Mouse (Mus musculus) forebrain, embryonic 14.5 days (tissue): ENCODE measurements around the gene Gls2. TPM values are rescaled to one million over a fixed set of nuclear protein-coding genes. Genes with fewer than 3 reads are reported as not detected.
"Not testable (repeated sequence)": the region's sequence is repeated elsewhere in the genome, so short reads cannot be mapped to it uniquely, and the experiment has no call there.

ENCODE experiments used
- ATAC-seq: fragments of 200-750 bp; cut with Nextera tagmentation; 2 replicates; pipeline ENCODE4 v1.8.0; 2017; ENCODE audit warnings: mild to moderate bottlenecking, moderate library complexity
- DNase-seq: peaks from one replicate; pipeline ENCODE4 v3.0.0-alpha.2; 2015; ENCODE audit warnings: low spot score
- H3K27ac ChIP-seq: fragments of 300-500 bp; sonication (generic); 2 replicates; pipeline ENCODE4 v1.5.1; 2014; ENCODE audit warnings: low read depth, mild to moderate bottlenecking, control low read depth, low read length, moderate library complexity
- H3K27me3 ChIP-seq: fragments of 300-500 bp; sonication (generic); replicated peaks from 2 replicates; pipeline ENCODE4 v1.6.1; 2014; ENCODE audit warnings: low read length, control low read depth, mixed read lengths; ENCODE audit not compliant: control insufficient read depth, insufficient read depth
- H3K36me3 ChIP-seq: fragments of 300-500 bp; sonication (generic); 2 replicates; pipeline ENCODE4 v1.6.1; 2014; ENCODE audit warnings: low read length, control low read depth; ENCODE audit not compliant: control insufficient read depth, insufficient read depth
- H3K4me1 ChIP-seq: fragments of 300-500 bp; sonication (generic); 2 replicates; pipeline ENCODE4 v1.6.1; 2014; ENCODE audit warnings: antibody characterized with exemption, low read length, control low read depth; ENCODE audit not compliant: control insufficient read depth, insufficient read depth
- H3K4me2 ChIP-seq: fragments of 300-500 bp; sonication (generic); 2 replicates; pipeline ENCODE4 v1.6.1; 2014; ENCODE audit warnings: mild to moderate bottlenecking, control low read depth, low read length
- H3K4me3 ChIP-seq: fragments of 300-500 bp; sonication (generic); 2 replicates; pipeline ENCODE4 v1.5.1; 2014; ENCODE audit warnings: low read depth, low read length, control low read depth
- H3K9ac ChIP-seq: fragments of 300-500 bp; sonication (generic); 2 replicates; pipeline ENCODE4 v1.6.1; 2014; ENCODE audit warnings: mild to moderate bottlenecking, low read length, control low read depth, moderate library complexity
- H3K9me3 ChIP-seq: fragments of 300-500 bp; sonication (generic); replicated peaks from 2 replicates; pipeline ENCODE4 v1.6.1; 2016; ENCODE audit warnings: low read length, control low read depth, mixed read lengths; ENCODE audit not compliant: control insufficient read depth
- WGBS: fragments of 180-500 bp; shearing (Covaris S2); extraction: QIAGEN DNeasy Blood & Tissue Kit; methylation state at CpG from one replicate; pipeline ENCODE4 v1.1.7; 2014; 5-methylcytosine and 5-hydroxymethylcytosine counted together
- polyA plus RNA-seq: library from polyadenylated mRNA; unstranded; fragments of >200 nt; fragmentation: Nextera tagmentation; extraction: Ambion mirVana; gene quantifications from 2 replicates; pipeline ENCODE4 v1.2.1, GENCODE M21; 2014

Gene Gls2
- 0.32 and 0.95 TPM in 2 replicates for polyA plus RNA-seq

GRCm38 (mm10) chr10:128194024-128194550 is at the start of gene Gls2:
Gls2 (plus strand) TSS chr10:128194457.
- H3K27ac ChIP-seq = peak within 1 kb of the TSS; percentile 21; the same call in 1 of the 2 replicates
- peaks cover 6% of the 10 kb centered on the region for H3K4me1 ChIP-seq
- H3K4me3 ChIP-seq = peak within 1 kb of the TSS; percentile 66
- peak within 1 kb of the TSS; percentile 99 for H3K4me2 ChIP-seq
- WGBS = under 1% methylated on average over 46 of the region's 46 CpGs
- H3K9me3 ChIP-seq = no peaks in the 10 kb centered on the region
- ATAC-seq (peak; percentile 98), DNase-seq (peak; percentile 98)
- H3K36me3 ChIP-seq = no peaks in the 10 kb centered on the region
- peak within 1 kb of the TSS; percentile 72 for H3K9ac ChIP-seq
- peaks cover 10% of the 10 kb centered on the region for H3K27me3 ChIP-seq

- ATAC-seq = no peak
- Histone ChIP-seq H3K27me3 (no peaks in the 10 kb centered on the region), H3K4me3 (no peak overlapping the region), H3K9ac (no peak overlapping the region), H3K36me3 (peaks cover 8% of the 10 kb centered on the region), H3K4me1 (no peaks in the 10 kb centered on the region), H3K9me3 (no peaks in the 10 kb centered on the region), H3K4me2 (no peak overlapping the region), H3K27ac (no peak overlapping the region)
- 91% methylated on average over 2 of the region's 2 CpGs for WGBS
- DNase-seq = no peak
These were observed 49.3 kb upstream of the Gls2 start for GRCm38 (mm10) chr10:128144961-128145360.

- no peak overlapping the region for H3K4me3 ChIP-seq
- no peaks in the 10 kb centered on the region for H3K4me1 ChIP-seq
- ATAC-seq (no peak), DNase-seq (no peak)
- peaks cover 6% of the 10 kb centered on the region for H3K36me3 ChIP-seq
- no peak overlapping the region for H3K9ac ChIP-seq
- no peak overlapping the region for H3K27ac ChIP-seq
- no peak overlapping the region for H3K4me2 ChIP-seq
- H3K9me3 ChIP-seq = no peaks in the 10 kb centered on the region
- 90% methylated on average over 5 of the region's 5 CpGs for WGBS
- H3K27me3 ChIP-seq = no peaks in the 10 kb centered on the region
These were observed 45.4 kb upstream of the Gls2 start for GRCm38 (mm10) chr10:128148789-128149365.

GRCm38 (mm10) chr10:128149592-128149991 is 44.7 kb upstream of the Gls2 start:
- Histone ChIP-seq H3K9ac (no peak overlapping the region; the same call in 1 of the 2 replicates), H3K4me1 (no peaks in the 10 kb centered on the region), H3K27ac (no peak overlapping the region), H3K36me3 (peaks cover 6% of the 10 kb centered on the region; the same call in 1 of the 2 replicates), H3K4me3 (no peak overlapping the region), H3K27me3 (no peaks in the 10 kb centered on the region), H3K9me3 (no peaks in the 10 kb centered on the region), H3K4me2 (peak overlapping the region; percentile 14; the same call in 1 of the 2 replicates)
- WGBS = 3% methylated on average over 5 of the region's 5 CpGs
- DNase-seq (peak; percentile 14), ATAC-seq (peak; percentile 61; the same call in 1 of the 2 replicates)

- ATAC-seq (no peak), DNase-seq (no peak)
- 86% methylated on average over 14 of the region's 14 CpGs for WGBS
- no peaks in the 10 kb centered on the region for H3K9me3 ChIP-seq
- H3K27me3 ChIP-seq = no peaks in the 10 kb centered on the region
- peaks cover 6% of the 10 kb centered on the region; the same call in 1 of the 2 replicates for H3K36me3 ChIP-seq
- H3K27ac ChIP-seq = no peak overlapping the region
- no peak overlapping the region for H3K4me2 ChIP-seq
- no peak overlapping the region for H3K9ac ChIP-seq
- no peak overlapping the region for H3K4me3 ChIP-seq
- H3K4me1 ChIP-seq = no peaks in the 10 kb centered on the region
These were observed 43.3 kb upstream of the Gls2 start for GRCm38 (mm10) chr10:128150941-128151340.

GRCm38 (mm10) chr10:128153978-128154377 is 40.3 kb upstream of the Gls2 start:
- 0 out of 2 replicates have a peak, but pooled peaks cover under 1% of the 10 kb centered on the region for H3K36me3 ChIP-seq
- no peak for ATAC-seq
- no peaks in the 10 kb centered on the region for H3K4me1 ChIP-seq
- H3K4me2 ChIP-seq = no peak overlapping the region
- no peak overlapping the region for H3K9ac ChIP-seq
- no peaks in the 10 kb centered on the region for H3K9me3 ChIP-seq
- no peak overlapping the region for H3K27ac ChIP-seq
- WGBS = 80% methylated on average over 3 of the region's 3 CpGs
- DNase-seq = no peak
- no peak overlapping the region for H3K4me3 ChIP-seq
- H3K27me3 ChIP-seq = no peaks in the 10 kb centered on the region

GRCm38 (mm10) chr10:128165726-128166125 is 28.5 kb upstream of the Gls2 start:
- H3K4me3 ChIP-seq, H3K27me3 ChIP-seq, H3K36me3 ChIP-seq, H3K27ac ChIP-seq, H3K9ac ChIP-seq, H3K4me2 ChIP-seq, ATAC-seq, H3K4me1 ChIP-seq, H3K9me3 ChIP-seq, DNase-seq: not testable (repeated sequence)
- WGBS = 100% methylated on average over 1 of the region's 3 CpGs

- no peaks in the 10 kb centered on the region for H3K4me1 ChIP-seq
- no peak overlapping the region for H3K27ac ChIP-seq
- no peak overlapping the region for H3K4me3 ChIP-seq
- WGBS = 51% methylated on average over 6 of the region's 6 CpGs
- no peak for ATAC-seq
- no peak for DNase-seq
- H3K9me3 ChIP-seq = no peaks in the 10 kb centered on the region
- no peak overlapping the region for H3K9ac ChIP-seq
- no peaks in the 10 kb centered on the region for H3K36me3 ChIP-seq
- no peaks in the 10 kb centered on the region for H3K27me3 ChIP-seq
- no peak overlapping the region for H3K4me2 ChIP-seq
These were observed 27.2 kb upstream of the Gls2 start for GRCm38 (mm10) chr10:128167091-128167490.

GRCm38 (mm10) chr10:128171348-128171747 is 22.9 kb upstream of the Gls2 start:
- ATAC-seq, H3K36me3 ChIP-seq, H3K27me3 ChIP-seq, H3K4me1 ChIP-seq, DNase-seq, H3K9ac ChIP-seq, H3K9me3 ChIP-seq, H3K4me3 ChIP-seq, H3K4me2 ChIP-seq, H3K27ac ChIP-seq: not testable (repeated sequence)
- WGBS = 98% methylated on average over 10 of the region's 10 CpGs
